Mouse (Mus musculus) CH12.LX (cell line): ENCODE measurements around the gene Ppard.
"Not testable (repeated sequence)": the region's sequence is repeated elsewhere in the genome, so short reads cannot be mapped to it uniquely, and the experiment has no call there.

Experiments used
- BHLHE40 ChIP-seq: IDR thresholded peaks from 2 replicates; pipeline ENCODE4 v1.6.1; 2011; ENCODE audit warnings: mild to moderate bottlenecking, low read depth, low read length, improper control_type of control experiment
- CTCF ChIP-seq, 2 experiments: IDR thresholded peaks in 1 of 2; conservative IDR thresholded peaks in 1 of 2; 2 replicates each; pipeline ENCODE4 v1.5.1; 2011 to 2012; ENCODE audit warnings: low read depth in 2 of 2, low read length in 2 of 2, improper control_type of control experiment in 1 of 2, inconsistent platforms in 1 of 2, mild to moderate bottlenecking in 1 of 2, moderate library complexity in 1 of 2
- E2F4 ChIP-seq: IDR thresholded peaks from 2 replicates; pipeline ENCODE4 v1.6.1; 2011; ENCODE audit warnings: low read depth, low read length, improper control_type of control experiment; ENCODE audit not compliant: insufficient replicate concordance
- ETS1 ChIP-seq: conservative IDR thresholded peaks from 2 replicates; pipeline ENCODE4 v1.6.1; 2012; ENCODE audit warnings: low read depth, mild to moderate bottlenecking, inconsistent platforms, low read length, improper control_type of control experiment, moderate library complexity
- HCFC1 ChIP-seq: IDR thresholded peaks from 2 replicates; pipeline ENCODE4 v1.6.1; 2012; ENCODE audit warnings: low read depth, mild to moderate bottlenecking, inconsistent platforms, low read length, improper control_type of control experiment
- IRF4 ChIP-seq: IDR thresholded peaks from 2 replicates; pipeline ENCODE4 v1.6.1; 2014; ENCODE audit warnings: low read depth, mild to moderate bottlenecking, inconsistent platforms, low read length, improper control_type of control experiment
- MEF2A ChIP-seq: IDR thresholded peaks from 2 replicates; pipeline ENCODE4 v1.6.1; 2014; ENCODE audit warnings: low read depth, mild to moderate bottlenecking, inconsistent platforms, low read length, improper control_type of control experiment, borderline replicate concordance
- POLR2A ChIP-seq: IDR thresholded peaks from 2 replicates; pipeline ENCODE4 v1.6.1; 2011; ENCODE audit warnings: low read depth, mild to moderate bottlenecking, improper control_type of control experiment, low read length
- UBTF ChIP-seq: IDR thresholded peaks from 2 replicates; pipeline ENCODE4 v1.6.1; 2012; ENCODE audit warnings: low read depth, mild to moderate bottlenecking, inconsistent platforms, low read length, improper control_type of control experiment, moderate library complexity

DNA sequence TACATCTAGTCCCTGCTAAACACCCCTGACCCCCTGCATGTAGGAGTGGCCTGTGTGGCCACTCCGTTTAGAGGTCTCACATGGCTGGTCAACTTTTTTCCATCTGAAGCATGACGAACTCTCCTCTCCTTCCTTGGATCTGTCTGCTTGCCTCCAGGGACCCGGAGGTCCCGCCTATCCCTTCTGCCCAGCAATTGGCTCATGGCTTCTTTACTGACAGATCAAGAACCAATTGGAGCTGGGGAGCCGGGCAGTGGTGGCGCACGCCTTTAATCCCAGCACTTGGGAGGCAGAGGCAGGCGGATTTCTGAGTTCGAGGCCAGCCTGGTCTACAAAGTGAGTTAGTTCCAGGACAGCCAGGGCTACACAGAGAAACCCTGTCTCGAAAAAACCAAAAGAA lies 10.0 kb upstream of the Ppard start:
- TF ChIP-seq UBTF; POLR2A; CTCF (conservative IDR thresholded peaks at IDR 0.05 in 1 of 2, IDR thresholded peaks at IDR 0.05 in 1 of 2; ENCODE audit: low read depth in 2 of 2, low read length in 2 of 2); IRF4; HCFC1; BHLHE40; MEF2A; E2F4; ETS1: not testable (repeated sequence)
